Mouse (Mus musculus) cerebellum, adult 2 months (tissue): Measurements from ENCODE around the gene Camkk1. TPM values are rescaled to one million over a fixed set of nuclear protein-coding genes. Genes with fewer than 3 reads are reported as not detected.

ENCODE experiments used
- DNase-seq, 2 experiments: peaks; one replicate each; pipeline ENCODE4 v3.0.0; 2021
- H3K27ac ChIP-seq: fragments of 200-500 bp; 2 replicates; pipeline ENCODE4 v1.5.1; 2012; ENCODE audit warnings: low read length, control low read depth, inconsistent platforms; ENCODE audit not compliant: insufficient read depth
- H3K27me3 ChIP-seq: fragments of 200-500 bp; 2 replicates; pipeline ENCODE4 v1.6.1; 2012; ENCODE audit warnings: inconsistent platforms, mild to moderate bottlenecking, low read length, moderate library complexity; ENCODE audit not compliant: control insufficient read depth, insufficient read depth
- H3K4me1 ChIP-seq: fragments of 200-500 bp; 2 replicates; pipeline ENCODE4 v1.6.1; 2011; ENCODE audit warnings: low read length; ENCODE audit not compliant: control insufficient read depth, insufficient read depth
- H3K4me3 ChIP-seq: fragments of 200-500 bp; replicated peaks from 2 replicates; pipeline ENCODE3; 2011; ENCODE audit warnings: mild to moderate bottlenecking, low read depth, low read length, control low read depth; ENCODE audit not compliant: insufficient read depth
- CTCF ChIP-seq: fragments of 200-500 bp; IDR thresholded peaks from 2 replicates; pipeline ENCODE4 v1.5.1; 2011; ENCODE audit warnings: low read depth, mild to moderate bottlenecking, control low read depth, low read length, moderate library complexity, borderline replicate concordance; ENCODE audit not compliant: insufficient read depth
- POLR2A ChIP-seq: fragments of 200-500 bp; IDR thresholded peaks from 2 replicates; pipeline ENCODE4 v1.6.1; 2011; ENCODE audit warnings: low read length, control low read depth, borderline replicate concordance; ENCODE audit not compliant: insufficient read depth
- WGBS: fragments of 180-500 bp; shearing (Covaris S2); methylation state at CpG from one replicate; pipeline ENCODE4 v1.1.7; 2018; 5-methylcytosine and 5-hydroxymethylcytosine counted together
- polyA plus RNA-seq: library from polyadenylated mRNA; depleted of rRNA; stranded (reverse); fragments of >200 nt; gene quantifications from 2 replicates; pipeline ENCODE4 v1.2.3, GENCODE M21; 2012

The Camkk1 gene
- polyA plus RNA-seq, 1 experiment, result 70.8 TPM

DNA sequence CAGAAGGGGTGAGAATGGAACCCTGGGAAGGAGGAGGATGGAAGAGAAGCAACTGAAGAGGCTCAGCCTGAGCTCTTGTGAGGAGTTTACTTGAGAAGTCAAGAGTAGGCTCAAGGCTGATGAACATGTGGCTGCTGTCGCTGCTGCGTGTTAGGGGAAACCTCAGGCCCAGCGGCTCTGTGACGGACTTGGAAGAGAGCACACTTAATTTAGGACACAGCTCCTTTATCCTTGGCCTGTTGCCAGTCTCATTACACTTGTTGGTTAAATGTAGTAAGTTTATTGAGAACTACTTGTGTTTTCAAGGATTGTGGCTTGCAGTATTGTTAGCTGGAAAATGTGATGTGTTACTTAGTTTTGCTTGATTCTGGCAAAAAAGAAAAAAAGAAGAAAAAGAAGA is 57.9 kb downstream of the Camkk1 start:
- WGBS, result 23% methylated on average over 4 of the region's 4 CpGs
- no peak overlapping the region for H3K27ac ChIP-seq

DNA sequence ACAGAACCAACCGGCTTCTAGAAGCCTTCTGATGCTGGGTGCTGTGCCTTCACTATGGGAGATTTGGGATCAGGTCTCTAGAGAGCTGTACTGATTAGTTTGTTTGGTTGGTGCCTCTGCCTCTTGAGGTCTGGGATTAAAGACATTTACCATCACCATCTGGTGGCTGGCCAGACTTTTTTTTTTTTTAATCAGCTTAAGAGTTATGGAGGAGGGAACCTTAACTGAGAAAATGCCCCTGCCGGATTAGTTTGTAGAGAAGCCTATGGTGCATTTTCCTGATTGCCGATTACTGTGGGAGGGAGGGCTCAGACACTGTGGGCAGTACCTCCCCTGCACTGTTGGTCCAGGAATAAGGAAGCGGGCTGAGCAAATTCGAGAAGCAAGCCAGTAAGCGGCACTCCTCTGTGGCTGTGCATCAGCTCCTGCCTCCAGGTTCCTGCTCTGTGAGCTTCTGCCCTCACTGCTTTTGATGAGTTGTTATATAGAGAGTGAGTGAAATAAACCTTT is 58.5 kb downstream of the Camkk1 start:
- H3K27me3 ChIP-seq, result no peaks in the 10 kb centered on the region
- DNase-seq, result no peak
- no peaks in the 10 kb centered on the region for H3K4me1 ChIP-seq
- 52% methylated on average over 6 of the region's 6 CpGs for WGBS
- H3K27ac ChIP-seq, result no peak overlapping the region
- H3K4me3 ChIP-seq, result no peak overlapping the region
- TF ChIP-seq POLR2A (no peak), CTCF (no peak)

More for the DNA sequence above, 57.9 kb downstream of the Camkk1 start:
- TF ChIP-seq CTCF (no peak), POLR2A (no peak)
- H3K4me1 ChIP-seq, result no peaks in the 10 kb centered on the region
- DNase-seq, result peak in 1 of 2 experiments; percentile 14
- no peaks in the 10 kb centered on the region for H3K27me3 ChIP-seq
- no peak overlapping the region for H3K4me3 ChIP-seq

DNA sequence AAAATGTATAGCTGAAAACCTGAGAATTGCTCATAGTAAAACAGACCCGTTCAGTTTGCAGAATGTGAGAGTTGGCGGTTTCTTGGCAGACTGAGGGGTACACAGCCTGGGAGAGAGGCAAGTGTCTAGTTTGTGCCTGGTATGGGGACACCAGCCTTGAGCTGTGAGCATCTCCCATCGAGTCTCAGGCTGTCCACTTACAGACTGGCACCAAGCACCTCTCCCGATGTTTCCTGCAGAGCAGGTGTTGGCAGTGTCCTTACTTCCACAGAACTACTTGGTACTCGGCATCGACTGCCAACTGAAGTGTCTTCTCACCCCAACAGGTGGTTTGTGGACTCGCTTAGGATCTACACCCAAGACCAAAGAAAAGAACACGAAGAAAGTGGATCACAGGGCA is 59.8 kb downstream of the Camkk1 start:
- WGBS, result 32% methylated on average over 8 of the region's 8 CpGs
- no peak for DNase-seq
- H3K4me3 ChIP-seq, result no peak overlapping the region
- H3K27me3 ChIP-seq, result no peaks in the 10 kb centered on the region
- H3K27ac ChIP-seq, result no peak overlapping the region
- H3K4me1 ChIP-seq, result no peaks in the 10 kb centered on the region
- TF ChIP-seq POLR2A (no peak), CTCF (no peak)

DNA sequence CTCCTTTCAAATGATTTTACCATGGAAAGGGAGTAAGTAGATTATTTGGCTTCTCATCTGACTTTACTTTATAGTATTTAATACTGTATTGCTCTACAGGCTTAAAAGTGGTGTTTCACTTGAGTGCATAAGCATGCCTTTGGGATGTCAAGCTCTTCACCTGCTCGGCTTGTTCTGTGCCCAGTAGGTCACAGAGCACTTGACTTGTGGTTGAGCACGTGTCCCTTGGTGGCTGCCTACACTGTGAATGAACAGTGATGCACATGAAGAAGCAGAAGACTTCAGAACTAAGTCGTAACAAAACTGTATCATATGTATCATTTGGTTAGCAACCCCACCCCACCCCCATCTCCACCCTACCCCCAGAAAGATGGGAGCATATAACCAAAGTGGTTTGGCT is 61.5 kb downstream of the Camkk1 start:
- no peak for DNase-seq
- Histone ChIP-seq H3K27me3 (no peaks in the 10 kb centered on the region), H3K4me3 (no peak overlapping the region), H3K4me1 (peaks cover 2% of the 10 kb centered on the region; the same call in 1 of the 2 replicates), H3K27ac (no peak overlapping the region)
- 86% methylated on average over 3 of the region's 3 CpGs for WGBS
- TF ChIP-seq CTCF, result no peak
- no peak for TF ChIP-seq POLR2A

DNA sequence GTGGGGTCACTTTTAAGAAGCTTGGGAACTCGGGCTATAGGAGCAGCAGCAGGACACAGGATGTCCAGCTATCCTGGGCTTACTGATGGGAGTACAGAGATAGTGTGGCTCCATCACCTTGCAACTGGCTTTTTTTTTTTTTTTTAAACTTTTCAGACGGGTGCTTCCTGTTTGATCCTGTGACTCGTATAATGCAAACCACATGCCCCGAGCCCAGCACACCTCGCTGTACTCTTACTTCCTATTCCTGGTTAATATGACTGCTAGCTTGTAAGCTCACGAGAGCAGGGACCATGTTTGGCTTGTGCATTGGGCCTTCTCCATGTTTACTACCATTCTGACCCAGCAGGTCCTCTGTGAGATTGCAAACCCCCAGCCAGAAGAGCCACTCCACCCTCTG is 65.5 kb downstream of the Camkk1 start:
- TF ChIP-seq CTCF (no peak), POLR2A (no peak)
- Histone ChIP-seq H3K4me1 (peaks cover 2% of the 10 kb centered on the region; the same call in 1 of the 2 replicates), H3K27ac (no peak overlapping the region), H3K27me3 (no peaks in the 10 kb centered on the region), H3K4me3 (no peak overlapping the region)
- DNase-seq, result no peak
- WGBS, result 75% methylated on average over 6 of the region's 6 CpGs

DNA sequence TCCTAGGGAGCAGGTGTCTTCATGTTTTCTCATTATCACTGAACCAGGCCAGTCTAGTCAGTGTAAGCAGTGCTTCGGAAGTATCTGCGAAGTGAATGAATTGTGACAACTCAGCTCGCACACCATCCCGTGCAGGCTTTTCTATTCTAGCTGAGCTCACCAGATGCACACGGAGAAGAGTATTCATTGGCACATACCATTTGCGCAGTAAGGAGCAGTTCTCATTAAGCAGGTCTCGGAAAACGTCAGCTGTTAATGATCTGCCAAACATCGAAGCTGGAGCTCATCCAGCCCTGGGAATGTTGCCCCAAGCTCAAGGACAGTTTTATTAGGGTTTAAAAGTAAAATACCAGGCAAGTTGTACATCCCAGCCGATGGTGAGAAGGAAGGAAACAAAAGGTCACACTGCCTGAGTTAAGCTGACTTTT is 66.0 kb downstream of the Camkk1 start:
- Histone ChIP-seq H3K4me1 (peaks cover 2% of the 10 kb centered on the region; the same call in 1 of the 2 replicates), H3K4me3 (no peak overlapping the region), H3K27me3 (no peaks in the 10 kb centered on the region), H3K27ac (no peak overlapping the region)
- peak; percentile 19 to 23 for DNase-seq
- WGBS, result 12% methylated on average over 10 of the region's 10 CpGs
- TF ChIP-seq CTCF (no peak), POLR2A (no peak)

DNA sequence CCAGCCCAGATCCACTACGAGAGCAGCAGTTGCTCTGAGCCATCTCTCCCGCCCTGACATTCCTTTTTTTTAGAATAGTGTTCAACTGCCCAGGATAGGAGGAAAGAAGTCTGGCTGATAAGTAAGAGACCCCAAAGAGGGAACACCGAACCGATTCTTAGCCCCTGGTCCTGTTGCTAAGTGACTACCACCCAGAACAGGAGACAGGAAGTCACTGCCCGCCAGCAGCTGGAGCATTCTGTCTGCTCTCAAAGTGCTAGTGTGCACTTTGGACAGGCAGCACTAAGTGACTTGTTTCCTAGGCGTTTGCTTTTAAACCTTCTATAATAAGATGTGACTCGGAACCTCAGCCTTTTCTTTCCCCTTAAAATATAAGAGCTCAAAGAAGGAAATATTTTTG is 66.6 kb downstream of the Camkk1 start:
- Histone ChIP-seq H3K4me3 (no peak overlapping the region), H3K27me3 (no peaks in the 10 kb centered on the region), H3K4me1 (peaks cover 2% of the 10 kb centered on the region; the same call in 1 of the 2 replicates), H3K27ac (no peak overlapping the region)
- DNase-seq, result no peak
- TF ChIP-seq POLR2A (no peak), CTCF (no peak)
- WGBS, result 52% methylated on average over 7 of the region's 7 CpGs

DNA sequence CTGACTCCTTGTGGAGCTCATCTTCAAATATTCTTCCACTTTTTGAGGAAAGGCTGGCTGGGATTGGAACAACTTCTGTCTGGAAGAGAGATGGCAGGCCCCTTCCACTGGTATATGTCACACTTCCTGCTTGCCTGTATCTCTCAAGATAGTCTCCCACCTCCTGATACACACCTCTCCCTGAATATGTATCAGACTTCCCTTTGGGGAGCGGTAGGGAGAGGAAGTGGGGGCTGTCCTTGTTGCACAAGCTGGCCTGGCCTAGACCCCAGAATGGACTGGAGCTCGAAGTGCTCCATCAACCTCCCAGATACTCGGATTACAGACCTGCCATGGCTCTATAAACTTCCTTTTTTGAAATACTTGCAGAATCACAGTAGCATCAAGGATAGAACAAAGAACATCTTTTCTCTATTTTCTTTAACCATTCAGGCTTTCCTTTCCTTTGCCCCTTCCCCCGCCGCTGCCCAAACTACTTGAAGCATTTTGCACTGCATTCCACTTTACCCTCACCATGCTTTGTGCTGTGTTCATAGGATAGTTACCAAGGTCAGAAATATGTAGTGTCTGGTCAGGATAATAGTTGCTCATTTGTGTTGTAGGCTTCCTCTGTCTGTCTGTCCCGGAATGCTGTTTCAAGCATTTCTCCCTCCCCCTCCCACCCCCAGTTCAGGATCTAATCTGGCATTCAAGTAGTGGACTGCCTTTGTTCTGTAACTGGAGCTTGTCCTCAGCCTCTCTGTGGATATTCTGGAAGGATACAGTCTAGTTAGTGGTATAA is 69.1 kb downstream of the Camkk1 start:
- no peak overlapping the region for H3K4me3 ChIP-seq
- peaks cover 2% of the 10 kb centered on the region; the same call in 1 of the 2 replicates for H3K4me1 ChIP-seq
- no peaks in the 10 kb centered on the region for H3K27me3 ChIP-seq
- 70% methylated on average over 6 of the region's 6 CpGs for WGBS
- DNase-seq, result no peak
- no peak overlapping the region for H3K27ac ChIP-seq
- TF ChIP-seq CTCF (no peak), POLR2A (no peak)
